Mouse (Mus musculus): Measurements from ENCODE around the gene Insr.

- no peak for TF ChIP-seq FLI1 (IDR thresholded peaks at IDR 0.05; ENCODE audit: low read length)
- TF ChIP-seq GATA1 (IDR thresholded peaks at IDR 0.05; ENCODE audit: borderline replicate concordance, low read length), result no peak
Observed at GRCm38 (mm10) chr8:3249886-3250285, 29.5 kb downstream of the Insr start.

All from megakaryocyte, embryonic 14.5 days (primary cell).